8 mouse cellular contexts compared by ENCODE assay signal in the genomic region with DNA sequence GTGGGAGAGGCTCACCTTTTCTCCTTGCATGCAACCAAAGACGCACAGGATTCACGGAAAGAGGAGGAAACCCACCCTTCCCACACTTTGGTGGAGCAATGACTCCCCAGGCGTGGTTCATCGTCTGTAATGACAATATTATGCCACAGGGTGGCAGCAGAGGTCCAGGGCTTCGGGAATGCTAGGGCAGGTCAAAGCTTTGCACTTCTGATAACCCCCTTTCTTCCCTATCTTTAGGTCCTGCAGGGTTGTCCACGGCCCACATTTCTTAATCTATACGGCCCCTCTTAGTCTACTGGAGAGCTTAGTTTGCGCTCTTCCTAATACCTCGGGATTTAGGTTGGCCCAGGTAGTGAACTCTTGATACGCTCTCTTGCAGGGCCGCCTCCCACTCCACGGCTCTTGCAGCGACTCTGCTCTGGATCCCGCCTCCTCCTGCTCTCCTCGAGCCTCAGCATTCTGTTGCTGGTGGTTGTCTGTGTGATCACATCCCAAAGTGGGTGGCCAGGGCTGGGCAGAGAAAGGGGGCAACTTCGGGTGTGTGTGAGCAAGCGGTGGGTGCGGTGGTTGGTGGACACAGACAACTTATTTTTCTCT. TPM values are rescaled to one million over a fixed set of nuclear protein-coding genes. Genes with fewer than 3 reads are reported as not detected.
A peak's percentile ranks its signal among the peaks of the same experiment; 100 is the strongest.
DNase-seq lines count a peak whose midpoint lies in the region; ATAC-seq lines count a peak whose summit lies in the region.

No protein-coding gene starts in this region.

- H3K36me3 ChIP-seq in limb, embryonic 12.5 days, result no peaks in the 10 kb centered on the region
- H3K36me3 ChIP-seq in midbrain, embryonic 14.5 days (ENCODE audit: control insufficient read depth, insufficient read depth, low read length), result no peaks in the 10 kb centered on the region

- H3K4me1 ChIP-seq in limb, embryonic 12.5 days (replicated peaks), result peaks cover 27% of the 10 kb centered on the region
- H3K4me1 ChIP-seq in midbrain, embryonic 14.5 days (ENCODE audit: control insufficient read depth, insufficient read depth, low read length), result no peaks in the 10 kb centered on the region

- H3K4me2 ChIP-seq in limb, embryonic 12.5 days, result peak overlapping the region; percentile 37
- 0 out of 2 replicates have a peak overlapping the region, but pooled peaks have one; percentile 1 for H3K4me2 ChIP-seq in midbrain, embryonic 14.5 days (ENCODE audit: low read length)

- no peak overlapping the region for H3K4me3 ChIP-seq in limb, embryonic 12.5 days (replicated peaks)
- H3K4me3 ChIP-seq in midbrain, embryonic 14.5 days (replicated peaks; ENCODE audit: low read depth, low read length), result no peak overlapping the region

- no peaks in the 10 kb centered on the region for H3K9me3 ChIP-seq in limb, embryonic 12.5 days
- H3K9me3 ChIP-seq in midbrain, embryonic 14.5 days (ENCODE audit: control insufficient read depth, low read length), result no peaks in the 10 kb centered on the region

- DNase-seq in left cerebral cortex, adult 18-20 months (ENCODE audit: low spot score in 2 of 2), result peak; percentile 54 to 76
- DNase-seq in left cerebral cortex, adult 11 months (ENCODE audit: low spot score), result no peak
- DNase-seq in cerebellum, postnatal 36 days, result peak; percentile 76 to 81
- peak; percentile 61 for DNase-seq in gastrocnemius, postnatal 14 days
- peak; percentile 70 for DNase-seq in hindlimb bud, embryonic 11.5 days (ENCODE audit: extremely low spot score, low read depth, low spot score)
- DNase-seq in midbrain, embryonic 14.5 days, result peak; percentile 86
- DNase-seq in spleen, postnatal 36 days (ENCODE audit: low spot score in 2 of 2), result peak; percentile 43 to 60

- no peak overlapping the region for H3K9ac ChIP-seq in limb, embryonic 12.5 days (replicated peaks)
- no peak overlapping the region for H3K9ac ChIP-seq in midbrain, embryonic 14.5 days (replicated peaks; ENCODE audit: low read length)

- intact Hi-C loops in gastrocnemius, postnatal 14 days (cut with DNase I; ENCODE audit: low total_unique reads), result loop anchor here (5.0 kb wide), 1 partner anchor 147 kb away; no protein-coding TSS in a partner anchor

- 0 out of 2 replicates have a peak, but pooled peaks cover 7% of the 10 kb centered on the region for H3K27me3 ChIP-seq in limb, embryonic 12.5 days
- no peaks in the 10 kb centered on the region for H3K27me3 ChIP-seq in midbrain, embryonic 14.5 days (ENCODE audit: control insufficient read depth, insufficient read depth, low read length)

- peak; percentile 49 for ATAC-seq in limb, embryonic 12.5 days (ENCODE audit: insufficient number of reproducible peaks, insufficient read depth, low FRiP score, low TSS enrichment, low read depth)
- peak; percentile 40; the same call in 1 of the 2 replicates for ATAC-seq in midbrain, embryonic 14.5 days (ENCODE audit: low FRiP score, low TSS enrichment)

- H3K27ac ChIP-seq in limb, embryonic 12.5 days, result peak overlapping the region; percentile 20; the same call in 1 of the 2 replicates
- no peak overlapping the region for H3K27ac ChIP-seq in midbrain, embryonic 14.5 days (replicated peaks; ENCODE audit: low read depth, low read length)

- WGBS in limb, embryonic 12.5 days, result 29% methylated on average over 18 of the region's 18 CpGs
- WGBS in midbrain, embryonic 14.5 days, result 24% methylated on average over 18 of the region's 18 CpGs

RNA-seq across cellular contexts. Expression of a gene that starts 1.8 kb away (rescaled TPM):
- total RNA-seq in left cerebral cortex, adult 18-20 months (2021), result 1 to 10 TPM; 2.2 to 3.8 TPM
- not detected for total RNA-seq in gastrocnemius, postnatal 14 days (2021)
- 1.5 and 2.3 TPM in 2 replicates for polyA plus RNA-seq in limb, embryonic 12.5 days (2016; fragmentation: Nextera tagmentation; extraction: Ambion mirVana)
- polyA plus RNA-seq in midbrain, embryonic 14.5 days (2014; fragmentation: Nextera tagmentation; extraction: Ambion mirVana), result 0.26 and 1.4 TPM in 2 replicates

RNA-seq across cellular contexts. Expression of a gene that starts 36.7 kb away (rescaled TPM):
- not detected for total RNA-seq in left cerebral cortex, adult 18-20 months (2021)
- not detected for total RNA-seq in gastrocnemius, postnatal 14 days (2021)
- polyA plus RNA-seq in limb, embryonic 12.5 days (2016; fragmentation: Nextera tagmentation; extraction: Ambion mirVana), result 0.22 TPM in 1 of 2 replicates, not detected in the other
- polyA plus RNA-seq in midbrain, embryonic 14.5 days (2014; fragmentation: Nextera tagmentation; extraction: Ambion mirVana), result not detected in 2 replicates

RNA-seq across cellular contexts. Expression of a gene that starts 39.0 kb away (rescaled TPM):
- 100 to 1,000 TPM; 718 to 731 TPM for total RNA-seq in left cerebral cortex, adult 18-20 months (2021)
- total RNA-seq in gastrocnemius, postnatal 14 days (2021), result 1 to 10 TPM; 8.7 to 9.2 TPM
- 10.6 and 13.6 TPM in 2 replicates for polyA plus RNA-seq in limb, embryonic 12.5 days (2016; fragmentation: Nextera tagmentation; extraction: Ambion mirVana)
- 33.1 and 41.0 TPM in 2 replicates for polyA plus RNA-seq in midbrain, embryonic 14.5 days (2014; fragmentation: Nextera tagmentation; extraction: Ambion mirVana)

RNA-seq across cellular contexts. Expression of a gene that starts 40.5 kb away (rescaled TPM):
- 10 to 100 TPM; 55.6 to 57.9 TPM for total RNA-seq in left cerebral cortex, adult 18-20 months (2021)
- 100 to 1,000 TPM; 266 to 408 TPM for total RNA-seq in gastrocnemius, postnatal 14 days (2021)
- 65.9 and 67.1 TPM in 2 replicates for polyA plus RNA-seq in limb, embryonic 12.5 days (2016; fragmentation: Nextera tagmentation; extraction: Ambion mirVana)
- polyA plus RNA-seq in midbrain, embryonic 14.5 days (2014; fragmentation: Nextera tagmentation; extraction: Ambion mirVana), result 43.2 and 49.6 TPM in 2 replicates

RNA-seq across cellular contexts. Expression of a gene that starts 55.3 kb away (rescaled TPM):
- 10 to 100 TPM; 28.6 to 32.9 TPM for total RNA-seq in left cerebral cortex, adult 18-20 months (2021)
- total RNA-seq in gastrocnemius, postnatal 14 days (2021), result 1 to 10 TPM; 5.1 to 7.8 TPM
- polyA plus RNA-seq in limb, embryonic 12.5 days (2016; fragmentation: Nextera tagmentation; extraction: Ambion mirVana), result 69.4 and 69.5 TPM in 2 replicates
- 22.9 and 23.0 TPM in 2 replicates for polyA plus RNA-seq in midbrain, embryonic 14.5 days (2014; fragmentation: Nextera tagmentation; extraction: Ambion mirVana)

Comparison
In these comparisons a context has a peak if more than half of its experiments do, and no peak if none do; other contexts are left out.
1. RNA of a gene that starts 39.0 kb away (total RNA-seq): 718 to 731 TPM in left cerebral cortex, adult 18-20 months; 8.7 to 9.2 TPM in gastrocnemius, postnatal 14 days; every median in the first group is over 10 times any median in the second.